Mouse (Mus musculus) stomach, postnatal 0 days (tissue): ENCODE data around the gene Tmprss13. TPM values are rescaled to one million over a fixed set of nuclear protein-coding genes. Genes with fewer than 3 reads are reported as not detected.

ENCODE experiments used
- ATAC-seq: fragments of 200-750 bp; cut with Nextera tagmentation; 2 replicates; pipeline ENCODE4 v1.8.0; 2017; ENCODE audit not compliant: low FRiP score, low TSS enrichment
- DNase-seq: peaks from one replicate; pipeline ENCODE4 v3.0.0-alpha.2; 2016; ENCODE audit warnings: low spot score
- H3K27ac ChIP-seq: fragments of 300-500 bp; sonication (generic); replicated peaks from 2 replicates; pipeline ENCODE4 v1.5.1; 2014; ENCODE audit warnings: mild to moderate bottlenecking, control low read depth
- H3K27me3 ChIP-seq: fragments of 300-500 bp; sonication (generic); 2 replicates; pipeline ENCODE4 v1.6.1; 2014; ENCODE audit warnings: low read length; ENCODE audit not compliant: control insufficient read depth, insufficient read depth
- H3K36me3 ChIP-seq: fragments of 300-500 bp; sonication (generic); 2 replicates; pipeline ENCODE4 v1.6.1; 2014; ENCODE audit warnings: low read length, mixed read lengths; ENCODE audit not compliant: control insufficient read depth, insufficient read depth
- H3K4me1 ChIP-seq: fragments of 300-500 bp; sonication (generic); replicated peaks from 2 replicates; pipeline ENCODE4 v1.6.1; 2014; ENCODE audit warnings: antibody characterized with exemption; ENCODE audit not compliant: control insufficient read depth, insufficient read depth
- H3K4me2 ChIP-seq: fragments of 300-500 bp; sonication (generic); replicated peaks from 2 replicates; pipeline ENCODE4 v1.6.1; 2014; ENCODE audit warnings: low read depth, mild to moderate bottlenecking, control low read depth, moderate library complexity
- H3K4me3 ChIP-seq: fragments of 300-500 bp; sonication (generic); 2 replicates; pipeline ENCODE4 v1.5.1; 2014; ENCODE audit warnings: low read depth, low read length, control low read depth
- H3K9ac ChIP-seq: fragments of 300-500 bp; sonication (generic); 2 replicates; pipeline ENCODE4 v1.6.1; 2014; ENCODE audit warnings: mild to moderate bottlenecking, low read length, control low read depth, mixed read lengths
- H3K9me3 ChIP-seq: fragments of 300-500 bp; sonication (generic); 2 replicates; pipeline ENCODE4 v1.6.1; 2016; ENCODE audit warnings: low read length; ENCODE audit not compliant: control insufficient read depth
- CTCF ChIP-seq: IDR thresholded peaks from 2 replicates; pipeline ENCODE4 v1.5.1; 2016; ENCODE audit warnings: antibody characterized with exemption, low read depth, mild to moderate bottlenecking, moderate library complexity
- EP300 ChIP-seq: optimal IDR thresholded peaks from 2 replicates; pipeline ENCODE3; 2016; ENCODE audit warnings: antibody characterized with exemption
- WGBS: fragments of 180-500 bp; shearing (Covaris S2); extraction: QIAGEN DNeasy Blood & Tissue Kit; methylation state at CpG from one replicate; pipeline ENCODE4 v1.1.7; 2014; 5-methylcytosine and 5-hydroxymethylcytosine counted together
- polyA plus RNA-seq: library from polyadenylated mRNA; unstranded; fragments of >200 nt; fragmentation: Nextera tagmentation; extraction: Ambion mirVana; gene quantifications from 2 replicates; pipeline ENCODE4 v1.2.1, GENCODE M21; 2015

Gene Tmprss13
- polyA plus RNA-seq, 1 experiment from 2014 or later = 33.1 TPM

DNA sequence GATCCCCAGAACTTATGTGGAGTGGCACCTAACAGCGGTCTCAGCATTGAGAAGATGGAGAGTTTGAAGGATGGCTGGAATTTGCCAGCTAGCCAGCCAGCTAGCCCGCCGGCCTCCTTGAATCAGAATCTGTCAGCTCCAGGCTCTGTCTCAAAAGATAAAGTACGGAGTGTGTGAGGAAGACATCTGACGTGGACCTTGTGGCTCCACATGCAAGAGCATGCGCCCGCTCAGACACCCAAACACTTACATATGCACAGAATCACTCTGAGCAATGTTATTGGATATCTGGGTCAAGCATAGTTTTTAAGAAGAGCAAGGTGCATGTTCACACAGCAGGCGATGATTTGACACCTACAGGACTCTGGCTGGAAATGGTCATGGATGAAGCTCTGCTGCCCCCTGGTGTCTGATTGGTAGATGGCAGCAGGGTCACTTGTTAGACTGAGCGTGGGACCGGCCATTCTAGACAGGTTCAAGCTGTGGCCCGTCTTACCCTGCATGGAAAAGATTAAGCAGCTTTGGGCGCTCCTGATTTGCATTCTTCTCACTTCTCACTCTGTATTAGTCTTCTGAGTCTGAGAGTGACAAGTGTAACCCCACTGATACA, 69.6 kb downstream of the Tmprss13 start:
- 38% methylated on average over 12 of the region's 12 CpGs for WGBS
- DNase-seq (peak; percentile 89), ATAC-seq (peak; percentile 75)
- Histone ChIP-seq H3K27ac (no peak overlapping the region), H3K4me3 (no peak overlapping the region), H3K4me1 (no peaks in the 10 kb centered on the region), H3K9ac (no peak overlapping the region), H3K27me3 (no peaks in the 10 kb centered on the region), H3K36me3 (no peaks in the 10 kb centered on the region), H3K4me2 (no peak overlapping the region), H3K9me3 (no peaks in the 10 kb centered on the region)
- no peak for TF ChIP-seq EP300
- peak; percentile 98 for TF ChIP-seq CTCF

DNA sequence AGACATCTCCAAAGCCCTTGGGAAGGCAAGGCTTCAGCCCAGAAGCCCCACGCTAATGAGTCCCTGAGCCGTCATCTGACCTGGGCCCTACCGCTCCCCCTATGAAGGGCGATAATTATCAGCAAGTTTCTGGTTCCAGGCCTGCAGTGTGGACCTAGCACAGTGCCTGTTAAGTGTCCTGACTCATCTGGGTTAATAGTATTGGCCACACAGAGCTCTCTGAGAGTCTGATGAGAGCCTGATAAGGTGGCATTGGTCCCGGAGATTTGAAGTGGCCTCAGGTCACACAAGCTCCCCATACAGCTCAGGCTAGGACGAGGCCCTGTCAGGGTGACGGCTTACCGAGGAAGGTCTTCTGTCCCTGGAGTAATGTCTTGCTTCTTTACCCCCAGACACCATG, 70.7 kb downstream of the Tmprss13 start:
- TF ChIP-seq CTCF = no peak
- no peak for TF ChIP-seq EP300
- H3K9ac ChIP-seq = no peak overlapping the region
- no peaks in the 10 kb centered on the region for H3K36me3 ChIP-seq
- H3K4me2 ChIP-seq = no peak overlapping the region
- no peak for ATAC-seq
- no peak overlapping the region for H3K27ac ChIP-seq
- no peak for DNase-seq
- no peaks in the 10 kb centered on the region for H3K27me3 ChIP-seq
- H3K9me3 ChIP-seq = no peaks in the 10 kb centered on the region
- no peaks in the 10 kb centered on the region for H3K4me1 ChIP-seq
- H3K4me3 ChIP-seq = no peak overlapping the region
- WGBS = 90% methylated on average over 8 of the region's 8 CpGs

DNA sequence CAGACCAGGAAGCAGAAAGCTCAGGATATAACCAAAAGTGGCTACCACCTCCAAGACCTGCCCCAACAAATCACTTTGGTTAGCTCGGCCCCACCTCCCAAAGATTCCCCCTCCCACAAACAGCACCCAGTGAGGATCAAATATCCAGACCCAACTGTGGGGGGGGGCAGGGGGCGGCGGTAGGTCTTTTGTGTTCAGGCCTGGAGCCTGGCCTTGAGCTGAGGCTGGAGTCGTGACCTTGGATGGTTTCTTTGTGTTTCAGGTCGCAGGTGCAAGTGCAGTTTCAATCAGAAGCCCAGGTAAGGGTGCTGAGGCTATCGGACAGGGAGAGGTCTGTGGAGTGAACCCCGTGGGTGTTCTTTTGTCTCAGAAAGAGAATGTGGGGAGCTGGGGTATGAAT, 72.4 kb downstream of the Tmprss13 start:
- Histone ChIP-seq H3K27ac (no peak overlapping the region), H3K4me3 (no peak overlapping the region)

DNA sequence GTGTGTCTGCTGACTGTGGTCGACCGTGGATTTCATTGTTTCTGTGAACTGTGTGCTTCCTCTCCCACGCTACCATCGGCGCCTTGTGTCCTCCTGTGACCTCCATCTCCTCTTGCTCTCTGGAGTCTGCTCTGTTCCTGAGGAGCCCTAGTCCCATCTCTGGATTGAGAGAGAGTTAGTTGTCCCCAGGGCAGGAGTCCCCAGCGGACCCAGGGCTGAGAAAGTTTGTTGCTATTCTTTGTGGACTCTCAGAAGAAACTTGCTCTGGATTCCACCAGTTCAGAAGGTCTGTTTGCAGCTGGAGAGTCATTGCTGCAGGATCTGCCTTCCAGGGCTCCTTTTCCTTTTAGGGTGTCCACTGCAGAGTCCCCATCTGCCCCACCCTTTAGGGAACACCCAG, 76.3 kb downstream of the Tmprss13 start:
- 81% methylated on average over 6 of the region's 6 CpGs for WGBS
- Histone ChIP-seq H3K4me3 (no peak overlapping the region), H3K9ac (0 out of 2 replicates have a peak overlapping the region, but pooled peaks have one; percentile 13), H3K9me3 (no peaks in the 10 kb centered on the region), H3K36me3 (no peaks in the 10 kb centered on the region), H3K4me2 (no peak overlapping the region), H3K4me1 (no peaks in the 10 kb centered on the region), H3K27ac (no peak overlapping the region), H3K27me3 (no peaks in the 10 kb centered on the region)
- no peak for ATAC-seq
- DNase-seq = no peak
- TF ChIP-seq EP300 = no peak
- TF ChIP-seq CTCF = no peak

More for the DNA sequence above, 72.4 kb downstream of the Tmprss13 start:
- Histone ChIP-seq H3K4me1 (no peaks in the 10 kb centered on the region), H3K36me3 (no peaks in the 10 kb centered on the region), H3K9ac (no peak overlapping the region), H3K4me2 (no peak overlapping the region), H3K27me3 (no peaks in the 10 kb centered on the region), H3K9me3 (no peaks in the 10 kb centered on the region)
- DNase-seq = no peak
- 55% methylated on average over 7 of the region's 7 CpGs for whole genome bisulfite sequencing
- TF ChIP-seq EP300 (no peak), CTCF (no peak)
- no peak for ATAC-seq

DNA sequence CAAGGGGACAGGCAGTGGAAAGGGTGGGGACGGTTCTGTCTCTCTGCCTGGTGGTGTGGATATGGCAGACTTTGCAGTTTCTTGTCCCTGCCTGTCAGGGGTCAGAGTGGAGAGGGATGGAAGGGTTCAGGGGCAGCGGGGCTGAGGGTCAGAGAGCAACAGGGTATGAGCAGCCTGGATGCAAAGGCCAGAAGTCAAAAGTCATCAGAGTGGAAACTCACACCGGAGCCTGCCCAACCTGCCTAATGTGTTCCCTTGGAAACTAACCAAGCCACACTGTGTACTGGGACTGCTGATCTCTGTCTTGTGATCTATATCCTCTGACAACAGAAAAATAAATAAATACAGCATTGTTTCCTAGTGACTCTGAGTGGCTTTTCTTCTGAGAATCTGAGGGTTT, 76.9 kb downstream of the Tmprss13 start:
- Histone ChIP-seq H3K36me3 (no peaks in the 10 kb centered on the region), H3K9ac (no peak overlapping the region), H3K4me1 (no peaks in the 10 kb centered on the region), H3K4me2 (no peak overlapping the region), H3K27me3 (no peaks in the 10 kb centered on the region), H3K27ac (no peak overlapping the region), H3K9me3 (no peaks in the 10 kb centered on the region), H3K4me3 (no peak overlapping the region)
- TF ChIP-seq EP300 = no peak
- TF ChIP-seq CTCF = no peak
- no peak for ATAC-seq
- no peak for DNase-seq
- 48% methylated on average over 3 of the region's 3 CpGs for WGBS

Other genes starting within 250 kb of the Tmprss13 start
- 3.4 and 3.5 TPM in 2 replicates for gene Jaml, start 239.9 kb upstream of the Tmprss13 start, polyA plus RNA-seq
- gene Scn2b, start 201.3 kb upstream of the Tmprss13 start, polyA plus RNA-seq = 0.84 and 0.94 TPM in 2 replicates
- gene Scn4b, start 180.7 kb upstream of the Tmprss13 start, polyA plus RNA-seq = 0.11 TPM in 2 replicates
- 0.11 and 0.12 TPM in 2 replicates for gene BC049352, start 137.1 kb upstream of the Tmprss13 start, polyA plus RNA-seq
- 23.4 and 25.3 TPM in 2 replicates for gene Tmprss4, start 115.0 kb upstream of the Tmprss13 start, polyA plus RNA-seq
- gene Il10ra, start 50.0 kb upstream of the Tmprss13 start, polyA plus RNA-seq = 1.0 and 1.1 TPM in 2 replicates
- 50.3 and 66.9 TPM in 2 replicates for gene Fxyd6, start 51.1 kb downstream of the Tmprss13 start, polyA plus RNA-seq
- 1.3 and 2.2 TPM in 2 replicates for gene Fxyd2, start 80.6 kb downstream of the Tmprss13 start, polyA plus RNA-seq
- gene Dscaml1, start 107.5 kb downstream of the Tmprss13 start, polyA plus RNA-seq = 0.17 and 0.23 TPM in 2 replicates